Mouse (Mus musculus): ENCODE results near the gene Fgfr3.

DNA sequence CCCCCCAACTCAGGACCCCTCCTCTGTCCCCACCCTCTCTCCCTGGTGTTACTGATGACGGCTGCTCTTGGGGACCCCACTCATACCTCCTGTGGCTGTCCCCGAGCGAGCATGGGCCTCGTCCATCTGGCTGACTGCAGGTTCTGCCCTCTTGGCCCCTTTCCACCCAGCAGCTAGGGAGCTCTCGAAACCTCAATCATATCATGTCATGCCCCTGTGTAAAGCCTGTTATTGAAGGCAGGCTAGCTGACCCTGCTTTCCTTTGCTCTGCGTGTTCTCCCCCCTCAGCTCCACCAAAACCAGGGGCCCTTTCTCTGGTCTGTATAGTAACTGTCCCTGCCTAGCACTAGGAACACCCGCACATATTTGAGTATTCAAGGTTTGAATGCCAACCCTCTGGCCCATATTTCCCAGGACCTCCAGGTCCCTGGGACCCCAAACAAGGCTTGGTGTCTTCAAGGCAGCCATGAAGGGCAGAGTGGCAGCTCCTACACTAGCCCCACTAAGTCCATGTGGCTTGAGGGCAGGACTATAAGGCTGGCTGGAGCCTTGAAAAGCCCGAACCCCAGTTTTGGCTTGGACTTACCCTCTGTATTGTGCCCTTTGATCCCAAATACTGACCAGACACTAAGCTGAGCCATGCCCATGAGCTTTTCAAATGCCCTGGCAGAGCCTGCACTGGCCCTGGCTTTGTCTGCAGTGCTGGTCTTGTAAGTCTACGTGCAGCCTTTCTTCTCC is 15.7 kb upstream of the Fgfr3 start:
- TF ChIP-seq REST (IDR thresholded peaks at IDR 0.05; ENCODE audit: insufficient read depth, insufficient read length) (no peak), E2F4 (IDR thresholded peaks at IDR 0.05; ENCODE audit: insufficient read depth) (no peak), POLR2A (IDR thresholded peaks at IDR 0.05; ENCODE audit: insufficient read length, low read depth) (no peak), MYOG (IDR thresholded peaks at IDR 0.05; ENCODE audit: control insufficient read depth in 1 of 3, insufficient read depth in 1 of 3, insufficient read length in 2 of 3, low read depth in 2 of 3) (no peak), POLR2AphosphoS2 (IDR thresholded peaks at IDR 0.05; ENCODE audit: insufficient read length, low read depth) (no peak), TCF12 (IDR thresholded peaks at IDR 0.05; ENCODE audit: insufficient read depth, poor library complexity, severe bottlenecking) (no peak), MAX (IDR thresholded peaks at IDR 0.05; ENCODE audit: low read depth) (no peak), USF1 (IDR thresholded peaks at IDR 0.05; ENCODE audit: low read depth) (no peak), SRF (IDR thresholded peaks at IDR 0.05; ENCODE audit: control insufficient read depth, insufficient read length, low read depth) (no peak), MYOD1 (IDR thresholded peaks at IDR 0.05; ENCODE audit: control insufficient read depth in 1 of 3, insufficient read length in 2 of 3, low read depth in 2 of 3) (no peak)

Measured in myocyte (in vitro differentiated cells).